Mouse (Mus musculus) splenic B cell, adult 2 months (primary cell): ENCODE measurements around the gene Cbx5.
"Not testable (repeated sequence)": the region's sequence is repeated elsewhere in the genome, so short reads cannot be mapped to it uniquely, and the experiment has no call there.

Source experiments
- DNase-seq: peaks from one replicate; pipeline ENCODE4 v3.0.0-alpha.2; 2011; ENCODE audit warnings: low read depth, low spot score
- H3K27me3 ChIP-seq: 2 replicates; pipeline ENCODE4 v1.6.1; 2012; ENCODE audit warnings: mild to moderate bottlenecking, low read length, moderate library complexity, mixed read lengths; ENCODE audit not compliant: control insufficient read depth, poor library complexity, insufficient read depth, severe bottlenecking
- H3K36me3 ChIP-seq: 2 replicates; pipeline ENCODE4 v1.6.1; 2012; ENCODE audit warnings: mild to moderate bottlenecking, low read length, moderate library complexity, mixed read lengths; ENCODE audit not compliant: control insufficient read depth, poor library complexity, insufficient read depth, severe bottlenecking

Gene Cbx5

GRCm38 (mm10) chr15:103239685-103240159, at the start of gene Cbx5:
Cbx5 (minus strand) TSS chr15:103239816.
- Histone ChIP-seq H3K27me3 (no peaks in the 10 kb centered on the region), H3K36me3 (peaks cover 12% of the 10 kb centered on the region)
- DNase-seq = peak; percentile 98

GRCm38 (mm10) chr15:103285778-103286417, 46.3 kb upstream of the Cbx5 start:
- Histone ChIP-seq H3K36me3 (no peaks in the 10 kb centered on the region; the same call in 1 of the 2 replicates), H3K27me3 (no peaks in the 10 kb centered on the region)
- DNase-seq = no peak

- no peak for DNase-seq
- H3K36me3 ChIP-seq = no peaks in the 10 kb centered on the region; the same call in 1 of the 2 replicates
- H3K27me3 ChIP-seq = no peaks in the 10 kb centered on the region
Measured at GRCm38 (mm10) chr15:103284647-103285046, 45.0 kb upstream of the Cbx5 start.

- peak; percentile 70 for DNase-seq
- Histone ChIP-seq H3K36me3 (no peaks in the 10 kb centered on the region), H3K27me3 (no peaks in the 10 kb centered on the region)
Measured at GRCm38 (mm10) chr15:103284066-103284465, 44.5 kb upstream of the Cbx5 start.

- H3K27me3 ChIP-seq = no peaks in the 10 kb centered on the region
- DNase-seq = no peak
- H3K36me3 ChIP-seq = no peaks in the 10 kb centered on the region
Measured at GRCm38 (mm10) chr15:103281465-103282205, 42.0 kb upstream of the Cbx5 start.

GRCm38 (mm10) chr15:103280817-103281464, 41.3 kb upstream of the Cbx5 start:
- Histone ChIP-seq H3K27me3 (no peaks in the 10 kb centered on the region), H3K36me3 (no peaks in the 10 kb centered on the region)
- DNase-seq = peak; percentile 72

- H3K27me3 ChIP-seq = no peaks in the 10 kb centered on the region
- no peaks in the 10 kb centered on the region for H3K36me3 ChIP-seq
- DNase-seq = peak; percentile 71
Measured at GRCm38 (mm10) chr15:103279750-103280149, 40.1 kb upstream of the Cbx5 start.

GRCm38 (mm10) chr15:103277949-103278348, 38.3 kb upstream of the Cbx5 start:
- Histone ChIP-seq H3K27me3 (no peaks in the 10 kb centered on the region), H3K36me3 (no peaks in the 10 kb centered on the region)
- DNase-seq = no peak

- not testable (repeated sequence) for H3K27me3 ChIP-seq, DNase-seq, H3K36me3 ChIP-seq
Measured at GRCm38 (mm10) chr15:103275943-103276342, 36.3 kb upstream of the Cbx5 start.

- no peaks in the 10 kb centered on the region for H3K27me3 ChIP-seq
- H3K36me3 ChIP-seq = no peaks in the 10 kb centered on the region
- peak; percentile 98 for DNase-seq
Measured at GRCm38 (mm10) chr15:103272419-103273279, 33.0 kb upstream of the Cbx5 start, which contains the start of gene Copz1. Copz1 (plus strand) TSS chr15:103272714.

GRCm38 (mm10) chr15:103268903-103269302, 29.3 kb upstream of the Cbx5 start:
- Histone ChIP-seq H3K36me3 (no peaks in the 10 kb centered on the region), H3K27me3 (no peaks in the 10 kb centered on the region)
- DNase-seq = no peak

GRCm38 (mm10) chr15:103264794-103265193, 25.2 kb upstream of the Cbx5 start:
- no peak for DNase-seq
- H3K27me3 ChIP-seq = no peaks in the 10 kb centered on the region
- no peaks in the 10 kb centered on the region for H3K36me3 ChIP-seq

GRCm38 (mm10) chr15:103259989-103260388, 20.4 kb upstream of the Cbx5 start:
- DNase-seq = no peak
- no peaks in the 10 kb centered on the region for H3K36me3 ChIP-seq
- no peaks in the 10 kb centered on the region for H3K27me3 ChIP-seq

GRCm38 (mm10) chr15:103259162-103259561, 19.5 kb upstream of the Cbx5 start:
- Histone ChIP-seq H3K36me3 (no peaks in the 10 kb centered on the region), H3K27me3 (no peaks in the 10 kb centered on the region)

More at GRCm38 (mm10) chr15:103259162-103259561, 19.5 kb upstream of the Cbx5 start:
- DNase-seq = no peak
